Mouse (Mus musculus) limb, embryonic 14.5 days (tissue): ENCODE data around the gene Slc39a3. TPM values are rescaled to one million over a fixed set of nuclear protein-coding genes. Genes with fewer than 3 reads are reported as not detected.

Experiments used
- ATAC-seq: fragments of 200-750 bp; cut with Nextera tagmentation; 2 replicates; pipeline ENCODE4 v1.8.0; 2017; ENCODE audit warnings: low read depth, moderate number of reproducible peaks, moderate TSS enrichment; ENCODE audit not compliant: low FRiP score
- DNase-seq: peaks from one replicate; pipeline ENCODE4 v3.0.0-alpha.2; 2015; ENCODE audit warnings: low spot score
- H3K27ac ChIP-seq: fragments of 300-500 bp; sonication (generic); replicated peaks from 2 replicates; pipeline ENCODE4 v1.5.1; 2014; ENCODE audit warnings: low read depth, mild to moderate bottlenecking, low read length, moderate library complexity, mixed read lengths
- H3K27me3 ChIP-seq: fragments of 300-500 bp; sonication (generic); 2 replicates; pipeline ENCODE4 v1.6.1; 2014; ENCODE audit warnings: low read length, mixed read lengths; ENCODE audit not compliant: control insufficient read depth, insufficient read depth
- H3K36me3 ChIP-seq: fragments of 300-500 bp; sonication (generic); 2 replicates; pipeline ENCODE4 v1.6.1; 2014; ENCODE audit warnings: mild to moderate bottlenecking, low read length, moderate library complexity, mixed read lengths; ENCODE audit not compliant: control insufficient read depth, insufficient read depth
- H3K4me1 ChIP-seq: fragments of 300-500 bp; sonication (generic); 2 replicates; pipeline ENCODE4 v1.6.1; 2014; ENCODE audit warnings: antibody characterized with exemption, low read length, mixed read lengths; ENCODE audit not compliant: control insufficient read depth, insufficient read depth
- H3K4me2 ChIP-seq: fragments of 300-500 bp; sonication (generic); replicated peaks from 2 replicates; pipeline ENCODE4 v1.6.1; 2014; ENCODE audit warnings: low read depth, mild to moderate bottlenecking, low read length, moderate library complexity; ENCODE audit not compliant: severe bottlenecking
- H3K4me3 ChIP-seq: fragments of 300-500 bp; sonication (generic); replicated peaks from 2 replicates; pipeline ENCODE4 v1.5.1; 2014; ENCODE audit warnings: low read length
- H3K9ac ChIP-seq: fragments of 300-500 bp; sonication (generic); 2 replicates; pipeline ENCODE4 v1.6.1; 2014; ENCODE audit warnings: mild to moderate bottlenecking, low read depth, low read length, moderate library complexity; ENCODE audit not compliant: severe bottlenecking
- H3K9me3 ChIP-seq: fragments of 300-500 bp; sonication (generic); 2 replicates; pipeline ENCODE4 v1.6.1; 2016; ENCODE audit warnings: low read length; ENCODE audit not compliant: control insufficient read depth
- POLR2A ChIP-seq: fragments of 200-500 bp; IDR thresholded peaks from 2 replicates; pipeline ENCODE4 v1.8.0; 2012; ENCODE audit warnings: inconsistent platforms, mild to moderate bottlenecking, moderate library complexity, borderline replicate concordance; ENCODE audit not compliant: insufficient read depth, insufficient read length; ENCODE audit errors: extremely low read depth
- WGBS: fragments of 180-500 bp; shearing (Covaris S2); extraction: QIAGEN DNeasy Blood & Tissue Kit; methylation state at CpG from one replicate; pipeline ENCODE4 v1.1.7; 2014; 5-methylcytosine and 5-hydroxymethylcytosine counted together
- polyA plus RNA-seq, 2 experiments: library from polyadenylated mRNA; depleted of rRNA in 1 of 2; stranded (reverse) in 1 of 2; unstranded in 1 of 2; fragments of >200 nt; fragmentation: Nextera tagmentation in 1 of 2; extraction: Ambion mirVana in 1 of 2; gene quantifications; 2 replicates each; pipeline versions ENCODE4 v1.2.1 to v1.2.3; 2012 to 2014

The Slc39a3 gene
- polyA plus RNA-seq, 2 experiments = 12.8 to 25.9 TPM

GRCm38 (mm10) chr10:81000197-81001062 is 36.8 kb downstream of the Slc39a3 start:
- Histone ChIP-seq H3K4me3 (no peak overlapping the region), H3K4me1 (peaks cover 3% of the 10 kb centered on the region; the same call in 1 of the 2 replicates), H3K27ac (no peak overlapping the region), H3K9me3 (no peaks in the 10 kb centered on the region), H3K27me3 (no peaks in the 10 kb centered on the region; the same call in 1 of the 2 replicates), H3K36me3 (no peaks in the 10 kb centered on the region), H3K4me2 (no peak overlapping the region), H3K9ac (no peak overlapping the region)
- DNase-seq = no peak
- ATAC-seq = no peak
- no peak for TF ChIP-seq POLR2A
- WGBS = 43% methylated on average over 28 of the region's 28 CpGs

DNA sequence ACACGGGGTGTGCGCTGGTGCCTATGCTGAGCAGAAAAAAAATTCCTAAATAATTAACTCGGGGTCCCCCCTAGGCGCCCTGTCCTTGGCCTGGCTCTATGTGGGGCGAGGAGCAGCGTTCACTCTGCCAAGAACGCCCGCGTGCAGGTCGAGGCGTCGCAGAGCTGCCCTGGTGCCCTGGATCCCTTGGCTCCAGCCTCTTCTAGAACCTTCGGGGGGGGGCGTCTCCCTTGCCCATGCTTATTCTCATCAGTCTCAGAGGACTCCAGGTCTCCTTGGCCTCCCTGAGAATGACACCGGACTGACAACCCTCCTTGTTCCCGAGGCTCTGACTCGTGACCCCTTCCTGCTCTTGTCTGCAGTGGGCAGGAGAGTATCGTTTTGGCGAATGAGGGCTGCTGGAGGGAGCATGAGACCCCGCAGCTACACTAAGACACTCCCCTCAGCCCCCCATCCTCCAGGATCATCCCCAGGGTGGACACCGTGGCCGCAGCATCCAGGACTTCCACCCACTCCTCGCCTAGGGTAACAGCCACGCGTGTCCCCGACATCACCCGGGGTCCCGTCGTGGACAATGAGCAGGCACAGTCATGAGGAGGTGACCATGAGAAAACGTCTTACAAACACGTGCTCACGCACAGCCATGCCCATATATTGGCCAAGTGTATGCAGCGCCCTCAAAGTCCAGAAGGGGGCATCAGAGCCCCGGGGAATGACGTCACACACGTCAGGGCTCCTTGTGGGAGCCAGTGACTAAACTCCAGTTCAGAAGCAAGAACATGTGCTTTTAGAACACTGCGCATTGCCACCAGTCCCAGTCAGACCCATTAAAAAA is 37.6 kb downstream of the Slc39a3 start:
- Histone ChIP-seq H3K36me3 (no peaks in the 10 kb centered on the region), H3K4me3 (no peak overlapping the region), H3K4me2 (peak overlapping the region; percentile 34; the same call in 1 of the 2 replicates), H3K4me1 (peaks cover 3% of the 10 kb centered on the region; the same call in 1 of the 2 replicates), H3K27me3 (no peaks in the 10 kb centered on the region; the same call in 1 of the 2 replicates), H3K27ac (no peak overlapping the region), H3K9me3 (no peaks in the 10 kb centered on the region), H3K9ac (no peak overlapping the region)
- ATAC-seq (peak; percentile 84), DNase-seq (peak; percentile 74)
- TF ChIP-seq POLR2A = no peak
- WGBS = 31% methylated on average over 37 of the region's 37 CpGs

DNA sequence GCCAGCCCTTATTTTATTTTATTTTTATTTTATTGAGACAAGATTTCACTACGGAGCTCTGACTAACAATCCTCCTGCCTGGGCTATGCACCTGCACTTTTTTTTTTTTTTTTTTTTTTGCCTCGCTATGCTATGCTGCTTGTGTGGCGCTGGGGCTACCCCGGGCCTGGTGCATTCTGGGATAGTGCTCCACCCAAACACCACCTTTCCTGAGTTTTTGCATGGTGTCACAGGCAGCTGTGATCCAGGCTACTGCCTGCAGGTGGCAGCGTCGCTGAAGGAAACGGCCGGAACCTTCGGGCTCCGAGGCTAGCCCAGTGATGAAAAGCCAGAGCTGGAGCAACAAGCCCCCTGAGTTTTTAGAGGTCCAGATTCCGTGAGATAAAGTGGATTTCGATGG is 38.4 kb downstream of the Slc39a3 start:
- ATAC-seq (no peak), DNase-seq (peak; percentile 28)

GRCm38 (mm10) chr10:80998021-80998420 is 39.2 kb downstream of the Slc39a3 start:
- no peak for DNase-seq
- Histone ChIP-seq H3K9ac (no peak overlapping the region), H3K4me1 (peaks cover 3% of the 10 kb centered on the region; the same call in 1 of the 2 replicates), H3K9me3 (no peaks in the 10 kb centered on the region), H3K4me2 (no peak overlapping the region), H3K4me3 (no peak overlapping the region), H3K27ac (no peak overlapping the region), H3K27me3 (no peaks in the 10 kb centered on the region; the same call in 1 of the 2 replicates), H3K36me3 (no peaks in the 10 kb centered on the region)
- TF ChIP-seq POLR2A = no peak
- ATAC-seq = no peak
- whole genome bisulfite sequencing = 52% methylated on average over 14 of the region's 14 CpGs

More for the DNA sequence above, 38.4 kb downstream of the Slc39a3 start:
- no peak overlapping the region for H3K4me3 ChIP-seq
- no peak overlapping the region for H3K9ac ChIP-seq
- H3K9me3 ChIP-seq = no peaks in the 10 kb centered on the region
- no peak for TF ChIP-seq POLR2A
- no peak overlapping the region for H3K4me2 ChIP-seq
- H3K36me3 ChIP-seq = no peaks in the 10 kb centered on the region
- no peaks in the 10 kb centered on the region; the same call in 1 of the 2 replicates for H3K27me3 ChIP-seq
- no peak overlapping the region for H3K27ac ChIP-seq
- H3K4me1 ChIP-seq = peaks cover 3% of the 10 kb centered on the region; the same call in 1 of the 2 replicates
- 15% methylated on average over 12 of the region's 12 CpGs for WGBS

GRCm38 (mm10) chr10:80997332-80997731 is 39.9 kb downstream of the Slc39a3 start:
- H3K9ac ChIP-seq = no peak overlapping the region
- no peak overlapping the region for H3K4me2 ChIP-seq
- ATAC-seq = no peak
- 86% methylated on average over 8 of the region's 8 CpGs for WGBS
- no peaks in the 10 kb centered on the region for H3K36me3 ChIP-seq
- H3K27ac ChIP-seq = no peak overlapping the region
- H3K4me3 ChIP-seq = no peak overlapping the region
- no peak for TF ChIP-seq POLR2A
- DNase-seq = no peak
- no peaks in the 10 kb centered on the region for H3K9me3 ChIP-seq
- H3K4me1 ChIP-seq = peaks cover 3% of the 10 kb centered on the region; the same call in 1 of the 2 replicates
- no peaks in the 10 kb centered on the region; the same call in 1 of the 2 replicates for H3K27me3 ChIP-seq
